Mouse (Mus musculus) forebrain, embryonic 12.5 days (tissue): ENCODE data around the gene Ddx55. TPM values are rescaled to one million over a fixed set of nuclear protein-coding genes. Genes with fewer than 3 reads are reported as not detected.

Experiments
- ATAC-seq: fragments of 200-750 bp; cut with Nextera tagmentation; 2 replicates; pipeline ENCODE4 v1.8.0; 2017; ENCODE audit warnings: moderate TSS enrichment; ENCODE audit not compliant: low FRiP score
- H3K27ac ChIP-seq: fragments of 300-500 bp; sonication (generic); 2 replicates; pipeline ENCODE4 v1.5.1; 2016; ENCODE audit warnings: mild to moderate bottlenecking
- H3K27me3 ChIP-seq: fragments of 300-500 bp; sonication (generic); 2 replicates; pipeline ENCODE4 v1.6.1; 2016; ENCODE audit warnings: mild to moderate bottlenecking
- H3K36me3 ChIP-seq: fragments of 300-500 bp; sonication (generic); replicated peaks from 2 replicates; pipeline ENCODE4 v1.6.1; 2016; ENCODE audit warnings: mild to moderate bottlenecking
- H3K4me1 ChIP-seq: fragments of 300-500 bp; sonication (generic); 2 replicates; pipeline ENCODE4 v1.6.1; 2016
- H3K4me2 ChIP-seq: fragments of 300-500 bp; sonication (generic); 2 replicates; pipeline ENCODE4 v1.6.1; 2016; ENCODE audit warnings: mild to moderate bottlenecking, moderate library complexity
- H3K4me3 ChIP-seq: fragments of 300-500 bp; sonication (generic); replicated peaks from 2 replicates; pipeline ENCODE4 v1.5.1; 2016; ENCODE audit warnings: mild to moderate bottlenecking
- H3K9ac ChIP-seq: fragments of 300-500 bp; sonication (generic); 2 replicates; pipeline ENCODE4 v1.6.1; 2016; ENCODE audit warnings: mild to moderate bottlenecking
- H3K9me3 ChIP-seq: fragments of 300-500 bp; sonication (generic); 2 replicates; pipeline ENCODE4 v1.6.1; 2016
- WGBS: fragments of 180-500 bp; shearing (Covaris S2); methylation state at CpG from one replicate; pipeline ENCODE4 v1.1.7; 2016; 5-methylcytosine and 5-hydroxymethylcytosine counted together
- polyA plus RNA-seq: library from polyadenylated mRNA; unstranded; fragments of >200 nt; fragmentation: Nextera tagmentation; extraction: Ambion mirVana; gene quantifications from 2 replicates; pipeline ENCODE4 v1.2.1, GENCODE M21; 2016

The Ddx55 gene
- polyA plus RNA-seq = 18.7 and 19.3 TPM in 2 replicates

- Histone ChIP-seq H3K27me3 (no peaks in the 10 kb centered on the region), H3K27ac (peak within 1 kb of the TSS; percentile 81), H3K4me2 (peak within 1 kb of the TSS; percentile 77), H3K4me3 (peak within 1 kb of the TSS; percentile 90), H3K9me3 (no peaks in the 10 kb centered on the region), H3K9ac (peak within 1 kb of the TSS; percentile 69), H3K36me3 (peaks cover 43% of the 10 kb centered on the region), H3K4me1 (peaks cover 15% of the 10 kb centered on the region)
- under 1% methylated on average over 66 of the region's 66 CpGs for WGBS
- peak; percentile 88 for ATAC-seq
Measured at GRCm38 (mm10) chr5:124552558-124553307, at the start of gene Ddx55. Gene Ddx55, plus strand, starts transcription at chr5:124552864.

DNA sequence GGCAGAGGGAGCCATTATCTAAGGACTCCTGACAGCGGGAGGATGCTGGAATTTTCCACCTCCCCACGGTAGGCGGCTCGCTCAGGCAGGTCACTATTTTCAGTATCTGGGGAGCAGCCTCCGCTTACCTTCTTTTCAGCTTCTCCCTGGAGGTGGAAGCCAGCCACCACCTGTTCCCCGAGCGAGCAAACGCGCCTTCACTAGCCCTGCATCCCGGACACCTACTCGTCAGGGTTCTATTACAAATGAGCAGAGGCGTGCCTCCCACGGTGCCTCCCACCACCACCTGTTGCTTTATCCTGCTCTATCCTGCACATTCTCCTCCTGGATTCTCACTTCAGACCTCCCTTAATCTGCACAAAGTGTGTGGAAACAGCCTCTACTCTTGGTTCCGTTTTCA lies 48.9 kb upstream of the Ddx55 start:
- Histone ChIP-seq H3K4me1 (peaks cover 3% of the 10 kb centered on the region), H3K4me2 (no peak overlapping the region), H3K9me3 (no peaks in the 10 kb centered on the region), H3K27ac (no peak overlapping the region), H3K36me3 (peaks cover 36% of the 10 kb centered on the region), H3K27me3 (no peaks in the 10 kb centered on the region), H3K4me3 (no peak overlapping the region), H3K9ac (no peak overlapping the region)
- ATAC-seq = no peak
- 66% methylated on average over 14 of the region's 14 CpGs for WGBS

- H3K27ac ChIP-seq = no peak overlapping the region
- H3K36me3 ChIP-seq = peaks cover 39% of the 10 kb centered on the region
- no peaks in the 10 kb centered on the region for H3K27me3 ChIP-seq
- H3K9me3 ChIP-seq = no peaks in the 10 kb centered on the region
- ATAC-seq = no peak
- H3K9ac ChIP-seq = no peak overlapping the region
- WGBS = over 99% methylated on average over 4 of the region's 4 CpGs
- H3K4me1 ChIP-seq = no peaks in the 10 kb centered on the region
- H3K4me2 ChIP-seq = no peak overlapping the region
- H3K4me3 ChIP-seq = no peak overlapping the region
Measured at GRCm38 (mm10) chr5:124505235-124505634, 47.4 kb upstream of the Ddx55 start.

DNA sequence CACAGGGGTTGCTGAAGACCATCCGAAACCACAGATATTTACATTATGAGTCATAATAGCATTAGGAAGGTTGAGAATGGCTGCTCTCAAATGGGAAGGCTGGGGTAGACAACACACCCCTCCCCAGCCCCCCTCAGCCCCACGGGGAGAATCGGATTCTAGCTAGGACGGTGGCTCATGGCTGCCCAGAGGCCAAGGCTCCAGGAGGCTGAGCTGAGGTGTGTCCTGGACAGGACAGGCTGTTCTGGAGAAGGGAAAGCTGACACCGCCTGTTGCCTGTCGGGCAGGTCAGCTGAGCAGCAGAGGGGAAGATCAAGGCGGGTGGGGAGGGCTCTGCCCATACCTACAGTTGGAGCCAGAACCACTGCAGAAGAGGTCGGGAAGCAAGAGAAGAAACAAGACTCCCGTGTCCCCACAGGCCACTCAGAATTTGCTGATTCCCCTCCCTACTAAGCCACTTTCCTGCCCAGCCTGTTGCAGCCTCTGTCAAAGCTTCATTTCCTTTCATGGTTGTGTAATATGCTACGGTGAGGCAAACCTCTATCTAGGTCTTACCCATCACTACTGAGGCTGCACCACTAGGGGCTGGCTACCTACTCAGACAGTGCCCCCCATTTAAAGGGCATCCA lies 45.8 kb upstream of the Ddx55 start:
- Histone ChIP-seq H3K9ac (no peak overlapping the region), H3K4me1 (no peaks in the 10 kb centered on the region), H3K9me3 (no peaks in the 10 kb centered on the region), H3K27me3 (no peaks in the 10 kb centered on the region), H3K27ac (no peak overlapping the region), H3K4me2 (no peak overlapping the region), H3K4me3 (no peak overlapping the region), H3K36me3 (peaks cover 37% of the 10 kb centered on the region)
- no peak for ATAC-seq
- 88% methylated on average over 10 of the region's 10 CpGs for WGBS

DNA sequence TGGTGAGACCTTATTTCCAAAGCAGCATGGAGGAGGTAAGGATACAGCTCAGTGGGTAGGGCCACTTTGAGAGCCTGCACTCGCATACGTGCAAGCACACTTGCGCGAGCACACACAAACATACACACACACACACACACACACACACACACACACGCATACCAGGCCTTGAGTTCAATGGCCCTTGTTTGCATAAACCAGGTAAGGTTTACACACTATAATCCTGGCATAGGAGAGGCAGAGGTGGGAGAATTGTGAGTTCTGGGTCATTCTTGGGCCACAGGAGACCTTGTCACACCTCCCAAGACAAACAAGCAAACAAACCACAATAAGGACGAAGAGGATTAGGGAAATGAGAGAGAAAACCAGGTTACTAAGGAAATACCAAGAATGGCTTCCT lies 43.5 kb upstream of the Ddx55 start:
- H3K27me3 ChIP-seq = no peaks in the 10 kb centered on the region
- H3K4me2 ChIP-seq = no peak overlapping the region
- H3K9ac ChIP-seq = no peak overlapping the region
- H3K4me1 ChIP-seq = no peaks in the 10 kb centered on the region
- no peaks in the 10 kb centered on the region for H3K9me3 ChIP-seq
- ATAC-seq = no peak
- 96% methylated on average over 6 of the region's 6 CpGs for WGBS
- no peak overlapping the region for H3K4me3 ChIP-seq
- H3K27ac ChIP-seq = no peak overlapping the region
- peaks cover 36% of the 10 kb centered on the region for H3K36me3 ChIP-seq

GRCm38 (mm10) chr5:124509742-124510237 lies 42.9 kb upstream of the Ddx55 start:
- Histone ChIP-seq H3K9me3 (no peaks in the 10 kb centered on the region), H3K27me3 (no peaks in the 10 kb centered on the region), H3K4me2 (no peak overlapping the region), H3K4me3 (no peak overlapping the region), H3K9ac (no peak overlapping the region), H3K27ac (no peak overlapping the region), H3K36me3 (peaks cover 40% of the 10 kb centered on the region), H3K4me1 (no peaks in the 10 kb centered on the region)
- ATAC-seq = no peak
- WGBS = 85% methylated on average over 12 of the region's 12 CpGs

DNA sequence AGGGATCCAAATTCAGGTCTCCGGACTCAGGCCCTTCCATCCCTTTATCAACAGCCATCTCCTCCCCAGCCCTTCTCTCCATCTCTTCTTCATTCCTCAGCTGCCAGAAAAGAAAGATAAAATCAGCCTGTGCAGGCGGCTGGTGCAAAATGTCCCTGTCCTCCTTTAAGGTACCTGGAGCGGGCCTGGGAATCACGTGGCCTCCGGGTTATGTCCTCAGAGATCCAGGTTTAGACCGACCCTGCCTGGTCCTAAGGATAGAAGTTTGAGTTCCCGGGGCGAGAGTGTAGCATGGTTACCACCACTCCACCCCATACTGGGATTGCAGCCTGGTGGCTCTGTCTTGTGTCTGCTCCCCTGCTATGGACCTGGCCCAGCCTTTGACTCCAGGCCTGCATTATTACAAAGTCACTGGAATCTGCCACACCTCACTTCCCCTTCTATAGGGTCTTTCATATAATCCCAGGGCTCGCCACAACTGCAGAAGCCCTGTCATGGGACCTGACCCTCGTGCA lies 42.1 kb upstream of the Ddx55 start:
- no peaks in the 10 kb centered on the region for H3K27me3 ChIP-seq
- 94% methylated on average over 10 of the region's 10 CpGs for WGBS
- H3K9ac ChIP-seq = no peak overlapping the region
- no peaks in the 10 kb centered on the region for H3K4me1 ChIP-seq
- ATAC-seq = no peak
- no peaks in the 10 kb centered on the region for H3K9me3 ChIP-seq
- H3K36me3 ChIP-seq = peaks cover 42% of the 10 kb centered on the region
- no peak overlapping the region for H3K4me3 ChIP-seq
- no peak overlapping the region for H3K27ac ChIP-seq
- no peak overlapping the region for H3K4me2 ChIP-seq

DNA sequence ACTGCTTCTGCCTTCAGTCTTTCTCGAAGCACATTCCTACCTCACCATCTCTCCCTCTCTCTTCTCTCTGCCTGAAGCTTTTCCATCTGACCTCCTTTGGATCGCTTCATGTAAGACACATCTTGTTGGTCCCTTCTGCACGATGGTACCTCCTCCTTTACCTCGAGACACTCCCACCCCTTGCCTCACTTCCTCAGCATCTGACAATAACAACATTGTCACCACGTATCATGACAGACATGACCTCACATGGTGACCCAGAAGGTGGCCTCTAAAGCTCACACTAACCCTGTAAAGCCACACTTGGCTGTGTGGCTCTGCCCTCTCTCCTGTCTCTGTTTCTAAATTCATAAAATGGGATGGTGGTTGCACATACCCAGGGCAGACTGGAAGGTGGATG lies 36.9 kb upstream of the Ddx55 start:
- WGBS = 89% methylated on average over 5 of the region's 5 CpGs
- Histone ChIP-seq H3K9ac (no peak overlapping the region), H3K4me2 (no peak overlapping the region), H3K4me1 (no peaks in the 10 kb centered on the region), H3K9me3 (no peaks in the 10 kb centered on the region), H3K27me3 (no peaks in the 10 kb centered on the region), H3K27ac (no peak overlapping the region), H3K36me3 (peaks cover 45% of the 10 kb centered on the region), H3K4me3 (no peak overlapping the region)
- no peak for ATAC-seq

DNA sequence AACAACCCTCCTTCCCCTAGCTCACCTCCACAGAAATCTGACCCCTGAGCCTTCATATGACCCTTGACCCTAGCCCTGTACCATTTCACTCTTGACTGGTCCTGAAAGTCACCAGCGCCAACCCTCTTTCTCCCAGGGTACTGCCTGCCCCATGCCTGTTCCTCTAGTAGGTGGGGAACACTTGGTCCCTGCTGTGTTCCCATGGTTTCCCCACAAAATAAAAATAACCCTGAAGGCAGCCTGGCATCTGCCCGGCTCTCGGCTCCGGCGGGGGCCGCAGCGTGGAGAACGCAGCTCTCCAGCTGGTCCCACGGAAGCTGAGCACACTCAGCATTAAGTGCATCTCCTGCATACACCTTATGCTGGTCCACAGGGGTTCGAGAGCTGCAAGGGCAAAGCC lies 34.0 kb upstream of the Ddx55 start:
- no peak overlapping the region for H3K27ac ChIP-seq
- no peaks in the 10 kb centered on the region for H3K9me3 ChIP-seq
- H3K4me2 ChIP-seq = no peak overlapping the region
- H3K4me1 ChIP-seq = no peaks in the 10 kb centered on the region
- H3K36me3 ChIP-seq = peaks cover 35% of the 10 kb centered on the region
- no peak overlapping the region for H3K4me3 ChIP-seq
- no peaks in the 10 kb centered on the region for H3K27me3 ChIP-seq
- no peak overlapping the region for H3K9ac ChIP-seq
- WGBS = 74% methylated on average over 10 of the region's 10 CpGs
- ATAC-seq = no peak

GRCm38 (mm10) chr5:124521588-124521987 lies 31.1 kb upstream of the Ddx55 start:
- Histone ChIP-seq H3K27me3 (no peaks in the 10 kb centered on the region), H3K9me3 (no peaks in the 10 kb centered on the region), H3K4me2 (no peak overlapping the region), H3K4me1 (no peaks in the 10 kb centered on the region), H3K36me3 (peaks cover 26% of the 10 kb centered on the region), H3K4me3 (no peak overlapping the region), H3K27ac (no peak overlapping the region), H3K9ac (no peak overlapping the region)
- ATAC-seq = no peak
- WGBS = 94% methylated on average over 4 of the region's 4 CpGs

DNA sequence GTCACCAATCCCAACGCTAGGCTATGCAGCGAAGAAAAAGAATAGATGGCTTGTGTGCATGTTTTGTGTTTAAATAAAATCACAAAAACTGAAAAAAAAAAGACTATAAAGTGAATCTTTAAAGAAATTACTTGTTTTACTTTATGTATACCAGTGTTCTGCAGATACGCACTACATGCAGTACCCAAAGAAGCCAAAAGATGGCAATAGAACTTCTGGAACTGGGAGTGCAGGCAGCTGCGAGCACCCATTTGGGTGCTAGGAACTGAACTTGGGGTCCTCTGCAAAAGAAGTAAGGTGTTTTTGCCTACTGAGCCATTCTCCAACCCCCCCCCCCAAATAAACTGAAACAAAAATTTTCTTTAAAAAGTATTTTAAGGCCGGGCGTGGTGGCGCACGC lies 29.6 kb upstream of the Ddx55 start:
- Histone ChIP-seq H3K9ac (no peak overlapping the region), H3K36me3 (peaks cover 25% of the 10 kb centered on the region), H3K4me2 (no peak overlapping the region), H3K4me3 (no peak overlapping the region), H3K27ac (no peak overlapping the region), H3K27me3 (no peaks in the 10 kb centered on the region), H3K9me3 (no peaks in the 10 kb centered on the region), H3K4me1 (no peaks in the 10 kb centered on the region)
- no peak for ATAC-seq
- WGBS = 92% methylated on average over 8 of the region's 8 CpGs

GRCm38 (mm10) chr5:124524943-124525342 lies 27.7 kb upstream of the Ddx55 start:
- WGBS = 88% methylated on average over 5 of the region's 5 CpGs
- H3K4me2 ChIP-seq = no peak overlapping the region
- H3K9ac ChIP-seq = no peak overlapping the region
- H3K4me1 ChIP-seq = peaks cover 19% of the 10 kb centered on the region
- no peak overlapping the region for H3K4me3 ChIP-seq
- H3K27me3 ChIP-seq = no peaks in the 10 kb centered on the region
- H3K36me3 ChIP-seq = peaks cover 23% of the 10 kb centered on the region; the same call in 1 of the 2 replicates
- H3K9me3 ChIP-seq = no peaks in the 10 kb centered on the region
- no peak for ATAC-seq
- H3K27ac ChIP-seq = no peak overlapping the region
